Mouse (Mus musculus) testis, adult 2 months (tissue): ENCODE measurements around the gene Klf7.

Experiments
- CTCF ChIP-seq: fragments of 200-500 bp; IDR thresholded peaks from 2 replicates; pipeline ENCODE4 v1.5.1; 2012; ENCODE audit warnings: low read depth, mild to moderate bottlenecking, inconsistent platforms, low read length, moderate library complexity; ENCODE audit not compliant: control insufficient read depth, insufficient read depth, insufficient replicate concordance
- POLR2A ChIP-seq: fragments of 200-500 bp; IDR thresholded peaks from 2 replicates; pipeline ENCODE4 v1.6.1; 2012; ENCODE audit warnings: low read depth, mild to moderate bottlenecking, inconsistent platforms, low read length, moderate library complexity; ENCODE audit not compliant: control insufficient read depth

DNA sequence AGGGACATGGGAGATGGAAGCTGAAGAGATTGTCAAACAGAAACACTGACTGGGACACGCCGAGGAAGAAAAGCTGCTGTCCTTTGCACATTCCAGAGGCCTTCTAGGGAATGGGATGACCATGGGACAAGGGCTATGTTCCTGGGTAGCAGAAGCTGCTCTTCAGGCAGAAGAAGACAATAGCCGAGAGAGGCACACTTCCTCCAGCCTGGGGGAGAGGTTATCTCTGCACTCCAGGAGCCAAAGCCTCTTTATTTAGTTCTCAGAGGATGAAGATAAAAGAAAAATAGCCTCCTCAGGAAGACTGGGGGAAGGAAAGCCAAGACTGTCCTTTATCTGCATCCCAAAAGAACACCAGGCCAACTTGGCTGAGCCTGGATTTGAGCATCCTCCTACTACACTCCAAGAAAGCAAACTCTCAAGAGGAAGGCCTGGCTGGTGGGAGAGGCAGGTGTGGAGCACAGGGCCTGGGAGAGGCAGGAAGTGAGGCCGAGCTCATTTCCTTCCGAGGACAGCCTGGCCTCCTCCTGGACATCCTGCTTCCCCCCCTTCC, 81.2 kb downstream of the Klf7 start:
- TF ChIP-seq POLR2A = no peak
- no peak for TF ChIP-seq CTCF
